Mouse (Mus musculus) bone marrow macrophage, adult 2 months (primary cell): Measurements from ENCODE around the gene Ubn1.

Experiments used
- CTCF ChIP-seq: IDR thresholded peaks from 2 replicates; pipeline ENCODE4 v1.5.1; 2012; ENCODE audit warnings: low read depth, mild to moderate bottlenecking, low read length, moderate library complexity
- POLR2A ChIP-seq: IDR thresholded peaks from 2 replicates; pipeline ENCODE4 v1.6.1; 2012; ENCODE audit warnings: mild to moderate bottlenecking, low read depth, low read length, borderline replicate concordance

- TF ChIP-seq CTCF (no peak), POLR2A (no peak)
These were observed 63.2 kb downstream of the Ubn1 start for GRCm38 (mm10) chr16:5113002-5113550.
